Mouse (Mus musculus): ENCODE measurements around the gene Duxbl2. TPM values are rescaled to one million over a fixed set of nuclear protein-coding genes. Genes with fewer than 3 reads are reported as not detected.
"Not testable (repeated sequence)": the region's sequence is repeated elsewhere in the genome, so short reads cannot be mapped to it uniquely, and the experiment has no call there.

Gene Duxbl2
- not detected in 2 replicates for total RNA-seq (2012; rRNA removed)
- not detected in 2 replicates for total RNA-seq (2014; rRNA removed)
- not detected in 2 replicates for polyA plus RNA-seq (2012; ENCODE audit: insufficient read length, low read depth)

DNA sequence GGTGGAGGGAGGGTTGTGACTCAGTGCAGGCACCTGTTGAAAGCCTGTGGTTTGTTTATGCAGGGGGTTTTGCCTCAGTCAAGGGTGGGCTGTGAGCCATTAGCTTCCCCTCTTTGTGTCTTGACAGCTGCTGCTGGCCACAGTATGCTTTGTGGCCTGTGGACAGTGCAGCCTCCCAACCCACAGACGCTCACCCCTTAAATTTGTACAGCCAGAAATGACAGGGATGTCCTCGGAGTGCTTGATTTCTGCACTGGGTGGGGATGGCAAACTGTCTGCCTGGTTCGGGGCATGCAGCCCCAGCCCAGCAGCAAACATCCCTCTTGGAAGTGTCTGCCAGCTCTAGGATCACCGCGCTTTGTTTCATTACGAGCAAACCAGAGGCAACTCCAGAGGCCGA lies at the start of gene Duxbl2:
TSS of gene Duxbl2 (plus strand) at position 200 of the 400 bp plus-strand sequence.
- H3K4me1 ChIP-seq (ENCODE audit: control insufficient read depth in 1 of 2, insufficient read depth in 2 of 2); H3K36me3 ChIP-seq (replicated peaks in 1 of 2; ENCODE audit: control insufficient read depth in 1 of 2, insufficient read depth in 1 of 2, low read length in 1 of 2); dilution Hi-C loops (cut with MboI; ENCODE audit: extremely low pct_ligation_motif_present, extremely low pct_unique_long_range_greater_than_20kb, low sequenced_read_pairs); H3K4me3 ChIP-seq (replicated peaks in 1 of 3; ENCODE audit: low read depth in 2 of 3, low read length in 2 of 3, poor library complexity in 1 of 3); H3K9me3 ChIP-seq (replicated peaks; ENCODE audit: low read length); H3K27me3 ChIP-seq (replicated peaks); H3K79me2 ChIP-seq (replicated peaks; ENCODE audit: control insufficient read depth, extremely low read depth, insufficient read depth, poor library complexity, severe bottlenecking); H3K9ac ChIP-seq (ENCODE audit: insufficient read depth, low read depth); H3K27ac ChIP-seq (ENCODE audit: insufficient read depth, low read depth); DNase-seq (ENCODE audit: extremely low read depth); in situ Hi-C loops (cut with MboI; ENCODE audit: low pct_ligation_motif_present, low pct_unique_long_range_greater_than_20kb, low sequenced_read_pairs); H3K4me2 ChIP-seq (ENCODE audit: insufficient read depth, low read depth, poor library complexity, severe bottlenecking): not testable (repeated sequence)

DNA sequence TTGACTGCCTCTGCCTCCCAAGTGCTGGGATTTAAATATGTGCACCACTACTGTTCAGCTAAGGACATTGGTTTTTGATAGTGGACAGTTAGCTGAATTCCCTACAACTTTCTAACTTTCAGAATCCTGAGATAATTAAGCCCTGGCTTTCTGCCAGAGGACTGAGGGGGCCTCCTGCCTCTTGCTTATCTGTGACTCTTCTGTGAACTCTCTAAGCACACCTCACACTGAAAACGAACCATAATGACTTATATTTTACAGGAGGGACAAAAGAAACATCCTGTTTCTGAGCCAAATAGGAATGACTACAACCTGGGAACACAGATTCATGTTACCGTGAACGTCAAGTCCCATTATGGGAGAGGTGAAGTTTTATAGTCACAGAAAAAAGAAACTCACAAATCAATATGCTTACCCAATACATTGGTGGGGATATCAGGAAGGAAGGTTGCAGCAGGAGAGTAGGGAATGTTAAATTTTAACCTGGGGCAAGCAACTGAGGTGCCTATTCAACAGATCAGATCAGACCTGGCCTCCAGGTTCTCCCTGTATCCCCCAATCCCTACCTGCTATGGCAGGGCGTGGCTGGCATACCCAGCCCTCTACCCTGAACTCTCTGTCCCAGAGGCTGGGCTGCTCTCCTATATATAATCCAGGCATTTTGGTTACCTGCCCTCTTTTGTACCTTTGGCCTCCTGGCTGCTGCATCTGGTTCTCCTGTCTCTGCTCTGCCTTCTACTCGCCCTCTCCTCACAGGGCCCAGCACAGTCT lies 41.3 kb upstream of the Duxbl2 start:
- H3K4me3 ChIP-seq (replicated peaks in 1 of 3; ENCODE audit: low read depth in 2 of 3, low read length in 2 of 3, poor library complexity in 1 of 3); H3K36me3 ChIP-seq (replicated peaks in 1 of 2; ENCODE audit: control insufficient read depth in 1 of 2, insufficient read depth in 1 of 2, low read length in 1 of 2); H3K79me2 ChIP-seq (replicated peaks; ENCODE audit: control insufficient read depth, extremely low read depth, insufficient read depth, poor library complexity, severe bottlenecking); dilution Hi-C loops (cut with MboI; ENCODE audit: extremely low pct_ligation_motif_present, extremely low pct_unique_long_range_greater_than_20kb, low sequenced_read_pairs); H3K27me3 ChIP-seq (replicated peaks); H3K4me1 ChIP-seq (ENCODE audit: control insufficient read depth in 1 of 2, insufficient read depth in 2 of 2); DNase-seq (ENCODE audit: extremely low read depth); H3K27ac ChIP-seq (ENCODE audit: insufficient read depth, low read depth); in situ Hi-C loops (cut with MboI; ENCODE audit: low pct_ligation_motif_present, low pct_unique_long_range_greater_than_20kb, low sequenced_read_pairs); H3K9ac ChIP-seq (ENCODE audit: insufficient read depth, low read depth); H3K9me3 ChIP-seq (replicated peaks; ENCODE audit: low read length); H3K4me2 ChIP-seq (ENCODE audit: insufficient read depth, low read depth, poor library complexity, severe bottlenecking): not testable (repeated sequence)

DNA sequence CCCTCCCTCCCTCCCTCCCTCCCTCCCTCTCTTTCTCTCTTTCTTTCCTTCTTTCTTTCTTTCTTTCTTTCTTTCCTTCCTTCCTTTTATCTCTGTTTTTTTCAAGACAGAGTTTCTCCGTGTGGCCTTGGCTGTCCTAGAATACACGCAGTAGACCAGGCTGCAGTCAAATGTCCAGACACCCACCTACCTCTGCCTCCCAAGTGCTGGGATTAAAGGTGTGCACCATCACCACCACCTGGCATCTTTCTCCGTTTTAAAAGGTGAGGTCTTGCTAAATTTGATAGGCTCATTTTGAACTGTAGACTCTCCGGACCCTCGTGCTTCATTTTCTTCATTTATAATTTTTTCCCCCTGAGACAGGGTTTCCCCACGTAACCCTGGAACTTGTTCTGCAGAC lies 36.9 kb upstream of the Duxbl2 start, which contains the start of gene Cphx2:
TSS of gene Cphx2 (plus strand) at position 301 of the 400 bp plus-strand sequence.
- H3K9ac ChIP-seq (ENCODE audit: insufficient read depth, low read depth); DNase-seq (ENCODE audit: extremely low read depth); H3K27ac ChIP-seq (ENCODE audit: insufficient read depth, low read depth); H3K4me1 ChIP-seq (ENCODE audit: control insufficient read depth in 1 of 2, insufficient read depth in 2 of 2); H3K9me3 ChIP-seq (replicated peaks; ENCODE audit: low read length); H3K4me3 ChIP-seq (replicated peaks in 1 of 3; ENCODE audit: low read depth in 2 of 3, low read length in 2 of 3, poor library complexity in 1 of 3); H3K4me2 ChIP-seq (ENCODE audit: insufficient read depth, low read depth, poor library complexity, severe bottlenecking); H3K27me3 ChIP-seq (replicated peaks); H3K79me2 ChIP-seq (replicated peaks; ENCODE audit: control insufficient read depth, extremely low read depth, insufficient read depth, poor library complexity, severe bottlenecking); H3K36me3 ChIP-seq (replicated peaks in 1 of 2; ENCODE audit: control insufficient read depth in 1 of 2, insufficient read depth in 1 of 2, low read length in 1 of 2); in situ Hi-C loops (cut with MboI; ENCODE audit: low pct_ligation_motif_present, low pct_unique_long_range_greater_than_20kb, low sequenced_read_pairs); dilution Hi-C loops (cut with MboI; ENCODE audit: extremely low pct_ligation_motif_present, extremely low pct_unique_long_range_greater_than_20kb, low sequenced_read_pairs): not testable (repeated sequence)

DNA sequence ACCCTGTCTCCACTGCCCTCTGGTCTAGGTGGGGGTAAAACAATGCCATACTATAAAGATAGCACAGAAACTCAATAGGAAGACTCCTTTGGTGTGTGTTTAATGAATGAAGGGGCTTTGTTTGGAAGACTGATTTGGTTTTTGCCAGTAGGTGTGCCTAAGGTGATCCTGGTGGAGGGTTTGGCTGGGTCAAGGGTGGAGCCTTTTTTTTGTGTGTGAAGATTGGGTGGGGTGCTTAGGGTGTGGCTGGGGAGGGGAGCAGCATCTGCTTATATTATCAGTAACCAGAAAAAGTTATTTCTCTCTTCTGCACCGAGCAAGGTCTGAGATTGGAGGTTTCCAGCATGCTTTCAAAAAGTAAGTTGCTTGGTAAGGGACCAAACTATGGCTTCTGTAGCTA lies 36.2 kb upstream of the Duxbl2 start, which contains the start of gene Cphx3:
TSS of gene Cphx3 (plus strand) at position 301 of the 400 bp plus-strand sequence.
- H3K79me2 ChIP-seq (replicated peaks; ENCODE audit: control insufficient read depth, extremely low read depth, insufficient read depth, poor library complexity, severe bottlenecking); H3K4me2 ChIP-seq (ENCODE audit: insufficient read depth, low read depth, poor library complexity, severe bottlenecking); H3K36me3 ChIP-seq (replicated peaks in 1 of 2; ENCODE audit: control insufficient read depth in 1 of 2, insufficient read depth in 1 of 2, low read length in 1 of 2); dilution Hi-C loops (cut with MboI; ENCODE audit: extremely low pct_ligation_motif_present, extremely low pct_unique_long_range_greater_than_20kb, low sequenced_read_pairs); H3K4me1 ChIP-seq (ENCODE audit: control insufficient read depth in 1 of 2, insufficient read depth in 2 of 2); H3K9me3 ChIP-seq (replicated peaks; ENCODE audit: low read length); H3K4me3 ChIP-seq (replicated peaks in 1 of 3; ENCODE audit: low read depth in 2 of 3, low read length in 2 of 3, poor library complexity in 1 of 3); H3K27me3 ChIP-seq (replicated peaks); H3K27ac ChIP-seq (ENCODE audit: insufficient read depth, low read depth); in situ Hi-C loops (cut with MboI; ENCODE audit: low pct_ligation_motif_present, low pct_unique_long_range_greater_than_20kb, low sequenced_read_pairs); DNase-seq (ENCODE audit: extremely low read depth); H3K9ac ChIP-seq (ENCODE audit: insufficient read depth, low read depth): not testable (repeated sequence)

DNA sequence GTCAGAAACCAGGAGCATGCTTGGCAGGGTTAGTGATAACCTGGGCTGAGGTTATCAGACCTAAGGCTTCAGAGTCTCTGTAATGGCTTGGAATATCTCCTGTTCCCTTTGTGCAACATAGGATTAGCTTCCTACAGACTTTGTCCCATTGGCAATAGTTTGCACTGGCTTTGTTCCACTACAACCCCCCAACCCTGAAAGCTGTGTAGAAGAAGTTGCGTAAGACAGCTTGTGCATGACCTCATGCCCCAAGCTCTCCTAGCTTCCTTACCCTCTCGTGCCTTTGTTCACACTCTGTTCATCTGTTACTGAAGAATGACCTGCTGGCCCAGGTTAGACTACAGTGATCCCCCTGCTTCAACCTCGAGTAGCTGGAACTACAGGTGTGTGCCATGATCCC lies 20.5 kb upstream of the Duxbl2 start:
- H3K36me3 ChIP-seq (replicated peaks in 1 of 2; ENCODE audit: control insufficient read depth in 1 of 2, insufficient read depth in 1 of 2, low read length in 1 of 2); H3K4me3 ChIP-seq (replicated peaks in 1 of 3; ENCODE audit: low read depth in 2 of 3, low read length in 2 of 3, poor library complexity in 1 of 3); H3K9me3 ChIP-seq (replicated peaks; ENCODE audit: low read length); in situ Hi-C loops (cut with MboI; ENCODE audit: low pct_ligation_motif_present, low pct_unique_long_range_greater_than_20kb, low sequenced_read_pairs); DNase-seq (ENCODE audit: extremely low read depth); H3K27ac ChIP-seq (ENCODE audit: insufficient read depth, low read depth); H3K27me3 ChIP-seq (replicated peaks); H3K79me2 ChIP-seq (replicated peaks; ENCODE audit: control insufficient read depth, extremely low read depth, insufficient read depth, poor library complexity, severe bottlenecking); H3K4me1 ChIP-seq (ENCODE audit: control insufficient read depth in 1 of 2, insufficient read depth in 2 of 2); H3K4me2 ChIP-seq (ENCODE audit: insufficient read depth, low read depth, poor library complexity, severe bottlenecking); H3K9ac ChIP-seq (ENCODE audit: insufficient read depth, low read depth); dilution Hi-C loops (cut with MboI; ENCODE audit: extremely low pct_ligation_motif_present, extremely low pct_unique_long_range_greater_than_20kb, low sequenced_read_pairs): not testable (repeated sequence)

DNA sequence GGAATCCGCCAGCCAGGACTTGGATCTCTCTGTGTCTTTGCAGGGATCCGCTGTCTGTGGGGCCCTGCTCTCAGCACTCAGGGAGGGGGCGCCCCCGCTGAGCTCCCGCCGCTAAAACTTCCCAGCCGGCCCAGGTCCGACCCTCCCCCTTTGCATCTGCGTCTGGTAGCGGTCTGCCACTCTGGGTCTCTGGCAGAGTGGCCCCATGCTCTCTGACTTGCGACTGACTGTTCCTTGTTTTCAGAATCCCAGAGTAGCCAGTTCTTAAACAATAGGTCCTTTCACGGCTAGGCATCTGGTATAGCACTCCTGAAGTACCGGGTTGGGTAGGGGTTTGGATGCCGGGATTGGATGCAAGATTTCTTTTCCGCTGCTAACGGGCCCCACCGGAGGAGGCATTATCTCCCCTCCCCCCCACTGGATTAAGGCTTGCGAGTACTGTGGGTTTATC lies 426 bp downstream of the Duxbl2 start:
- not testable (repeated sequence) for H3K4me2 ChIP-seq (ENCODE audit: insufficient read depth, low read depth, poor library complexity, severe bottlenecking)

More for the DNA sequence above, 426 bp downstream of the Duxbl2 start:
- H3K27me3 ChIP-seq (replicated peaks); in situ Hi-C loops (cut with MboI; ENCODE audit: low pct_ligation_motif_present, low pct_unique_long_range_greater_than_20kb, low sequenced_read_pairs); H3K4me3 ChIP-seq (replicated peaks in 1 of 3; ENCODE audit: low read depth in 2 of 3, low read length in 2 of 3, poor library complexity in 1 of 3); H3K9me3 ChIP-seq (replicated peaks; ENCODE audit: low read length); H3K36me3 ChIP-seq (replicated peaks in 1 of 2; ENCODE audit: control insufficient read depth in 1 of 2, insufficient read depth in 1 of 2, low read length in 1 of 2); H3K27ac ChIP-seq (ENCODE audit: insufficient read depth, low read depth); H3K9ac ChIP-seq (ENCODE audit: insufficient read depth, low read depth); DNase-seq (ENCODE audit: extremely low read depth); dilution Hi-C loops (cut with MboI; ENCODE audit: extremely low pct_ligation_motif_present, extremely low pct_unique_long_range_greater_than_20kb, low sequenced_read_pairs); H3K4me1 ChIP-seq (ENCODE audit: control insufficient read depth in 1 of 2, insufficient read depth in 2 of 2); H3K79me2 ChIP-seq (replicated peaks; ENCODE audit: control insufficient read depth, extremely low read depth, insufficient read depth, poor library complexity, severe bottlenecking): not testable (repeated sequence)
